Mouse (Mus musculus) urinary bladder, postnatal 4 days (tissue): ENCODE measurements around the gene Serpine1.

Source experiments
- DNase-seq, 2 experiments: peaks; one replicate each; pipeline ENCODE4 v3.0.0; 2021 to 2022; ENCODE audit warnings: low spot score in 2 of 2

Serpine1 gene

GRCm38 (mm10) chr5:137054873-137055272 lies 17.2 kb downstream of the Serpine1 start:
- DNase-seq = no peak

- no peak for DNase-seq
These were observed 17.8 kb downstream of the Serpine1 start for GRCm38 (mm10) chr5:137054299-137054698.

- no peak for DNase-seq
These were observed 20.1 kb downstream of the Serpine1 start for GRCm38 (mm10) chr5:137051914-137052505.

- DNase-seq = no peak
These were observed 20.9 kb downstream of the Serpine1 start for GRCm38 (mm10) chr5:137051125-137051524.

GRCm38 (mm10) chr5:137046991-137047390 lies 25.1 kb downstream of the Serpine1 start:
- DNase-seq = no peak

- DNase-seq = no peak
These were observed 25.7 kb downstream of the Serpine1 start for GRCm38 (mm10) chr5:137046324-137046718.

GRCm38 (mm10) chr5:137045402-137046323 lies 26.4 kb downstream of the Serpine1 start, which contains the start of gene Ap1s1:
Gene Ap1s1 (minus strand): TSS chr5:137046135.
- peak; percentile 97 for DNase-seq

GRCm38 (mm10) chr5:137043997-137044396 lies 28.1 kb downstream of the Serpine1 start:
- DNase-seq = no peak

GRCm38 (mm10) chr5:137041442-137041841 lies 30.6 kb downstream of the Serpine1 start:
- DNase-seq = no peak

- no peak for DNase-seq
These were observed 32.6 kb downstream of the Serpine1 start for GRCm38 (mm10) chr5:137039453-137039852.

- DNase-seq = no peak
These were observed 35.9 kb downstream of the Serpine1 start for GRCm38 (mm10) chr5:137036211-137036610.

- DNase-seq = peak; percentile 83 to 92
These were observed 39.4 kb downstream of the Serpine1 start for GRCm38 (mm10) chr5:137032641-137033074.

GRCm38 (mm10) chr5:137032033-137032421 lies 40.0 kb downstream of the Serpine1 start:
- no peak for DNase-seq

- peak in 1 of 2 experiments; percentile 44 for DNase-seq
These were observed 40.7 kb downstream of the Serpine1 start for GRCm38 (mm10) chr5:137031076-137032032.

- DNase-seq = no peak
These were observed 41.7 kb downstream of the Serpine1 start for GRCm38 (mm10) chr5:137030416-137030810.

GRCm38 (mm10) chr5:137029643-137030415 lies 42.2 kb downstream of the Serpine1 start:
- DNase-seq = peak; percentile 89 to 97

GRCm38 (mm10) chr5:137029273-137029585 lies 42.8 kb downstream of the Serpine1 start:
- no peak for DNase-seq

GRCm38 (mm10) chr5:137028561-137029272 lies 43.4 kb downstream of the Serpine1 start:
- no peak for DNase-seq

GRCm38 (mm10) chr5:137026092-137026491 lies 46.0 kb downstream of the Serpine1 start, which contains the start of gene Vgf:
Gene Vgf (plus strand): TSS chr5:137026392.
- DNase-seq = no peak

GRCm38 (mm10) chr5:137025132-137025531 lies 46.9 kb downstream of the Serpine1 start:
- peak; percentile 52 to 84 for DNase-seq
